Comparison of ENCODE assay signal across 34 mouse cellular contexts in the genomic region with DNA sequence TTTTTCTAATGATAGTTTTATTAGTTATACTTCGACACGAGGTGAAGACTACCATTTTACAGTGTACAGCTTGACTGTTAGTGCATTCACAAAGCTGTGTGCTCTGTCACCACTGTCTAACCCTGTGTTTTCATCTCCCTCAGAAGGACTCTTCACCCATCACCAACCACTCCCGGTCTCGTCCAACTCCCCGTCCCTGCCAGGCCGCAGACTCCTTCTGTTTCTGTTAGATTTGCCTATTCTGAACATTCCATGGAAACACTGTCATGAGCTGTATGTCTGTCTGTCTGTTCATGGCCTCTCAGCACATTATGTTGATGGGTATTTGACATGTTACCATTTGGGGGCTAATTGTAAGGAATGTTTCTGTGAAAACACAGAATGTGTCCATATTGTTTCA.
"Had no signal": no experiment of that assay in that cellular context is flagged by ENCODE, and none has a peak within 500 bp of the region (broad histone marks: within the 10 kb centered on the region; RNA-seq: fewer than 3 reads in every experiment).

No protein-coding gene starts in this region.

- DNase-seq: heart, postnatal 10 days; heart, postnatal 14 days; heart, postnatal 4 days; kidney, adult 11 months; kidney, adult 18-20 months; kidney, adult 2 months; kidney, adult 8-10 months; kidney, adult 9 months; kidney, postnatal 10 days; kidney, postnatal 14 days; kidney, postnatal 25 days; kidney, postnatal 36 days; kidney, postnatal 4 days; layer of hippocampus, adult 9-11 months; layer of hippocampus, postnatal 36 days had no signal

- H3K4me1 ChIP-seq: hindbrain, embryonic 10.5 days; hindbrain, embryonic 12.5 days; hindbrain, embryonic 13.5 days; hindbrain, embryonic 15.5 days had no signal

- ATAC-seq: hindbrain, embryonic 16.5 days; hindbrain, postnatal 0 days; inflammation-experienced regulatory T-cells, adult 6 months; intestine, embryonic 15.5 days; intestine, embryonic 16.5 days; intestine, postnatal 0 days had no signal

- H3K27me3 ChIP-seq: heart, embryonic 12.5 days; heart, embryonic 13.5 days; heart, embryonic 15.5 days; hindbrain, embryonic 12.5 days; hindbrain, embryonic 13.5 days; hindbrain, embryonic 15.5 days; intestine, embryonic 15.5 days; kidney, embryonic 15.5 days had no signal

- H3K27ac ChIP-seq: heart, embryonic 10.5 days; heart, embryonic 13.5 days; heart, embryonic 15.5 days; hindbrain, embryonic 10.5 days; hindbrain, embryonic 12.5 days; hindbrain, embryonic 14.5 days; hindbrain, embryonic 15.5 days; hindbrain, postnatal 0 days; intestine, embryonic 15.5 days; kidney, embryonic 15.5 days; kidney, postnatal 0 days; layer of hippocampus, adult 2 months had no signal

- H3K9me3 ChIP-seq: heart, embryonic 10.5 days; heart, embryonic 12.5 days; heart, embryonic 13.5 days; heart, embryonic 15.5 days; hindbrain, embryonic 10.5 days; hindbrain, embryonic 12.5 days; hindbrain, embryonic 13.5 days; hindbrain, embryonic 15.5 days; intestine, embryonic 15.5 days; kidney, embryonic 15.5 days had no signal

- H3K4me3 ChIP-seq: heart, embryonic 10.5 days; heart, embryonic 12.5 days; heart, embryonic 13.5 days; heart, embryonic 15.5 days; hindbrain, embryonic 10.5 days; hindbrain, embryonic 12.5 days; hindbrain, embryonic 13.5 days; hindbrain, embryonic 15.5 days; intestine, embryonic 15.5 days; kidney, embryonic 15.5 days; layer of hippocampus, adult 2 months had no signal

- H3K36me3 ChIP-seq: heart, embryonic 10.5 days; heart, embryonic 12.5 days; heart, embryonic 13.5 days; heart, embryonic 15.5 days; hindbrain, embryonic 12.5 days; hindbrain, embryonic 15.5 days; intestine, embryonic 15.5 days; kidney, embryonic 15.5 days had no signal

- H3K9ac ChIP-seq: heart, embryonic 12.5 days; heart, embryonic 13.5 days; heart, embryonic 15.5 days; hindbrain, embryonic 12.5 days; hindbrain, embryonic 13.5 days; hindbrain, embryonic 14.5 days; hindbrain, embryonic 15.5 days; intestine, embryonic 15.5 days; kidney, embryonic 15.5 days had no signal

- H3K4me2 ChIP-seq: heart, embryonic 11.5 days; heart, embryonic 12.5 days; heart, embryonic 13.5 days; heart, embryonic 15.5 days; hindbrain, embryonic 12.5 days; hindbrain, embryonic 13.5 days; hindbrain, embryonic 14.5 days; hindbrain, embryonic 15.5 days; intestine, embryonic 15.5 days; kidney, embryonic 15.5 days had no signal
